Mouse (Mus musculus) thymus, adult 2 months (tissue): Measurements from ENCODE around the gene Klhl28.

ENCODE experiments used
- CTCF ChIP-seq: fragments of 200-500 bp; IDR thresholded peaks from 2 replicates; pipeline ENCODE4 v1.5.1; 2012; ENCODE audit warnings: mild to moderate bottlenecking, control low read depth, low read length, moderate library complexity, borderline replicate concordance; ENCODE audit not compliant: control insufficient read depth, poor library complexity, insufficient read depth; ENCODE audit errors: extremely low read depth
- POLR2A ChIP-seq: fragments of 200-500 bp; IDR thresholded peaks from 2 replicates; pipeline ENCODE4 v1.6.1; 2012; ENCODE audit warnings: mild to moderate bottlenecking, low read length, control low read depth, moderate library complexity; ENCODE audit not compliant: control insufficient read depth, poor library complexity, insufficient read depth; ENCODE audit errors: extremely low read depth

GRCm38 (mm10) chr12:64966652-64967435, 1.5 kb upstream of the Klhl28 start:
- TF ChIP-seq CTCF (no peak), POLR2A (no peak)
